Mouse (Mus musculus) heart, embryonic 11.5 days (tissue): ENCODE results near the gene Ppp1r15b. TPM values are rescaled to one million over a fixed set of nuclear protein-coding genes. Genes with fewer than 3 reads are reported as not detected.

Source experiments
- ATAC-seq: fragments of 200-750 bp; cut with Nextera tagmentation; replicated peaks from 2 replicates; pipeline ENCODE4 v1.8.0; 2017; ENCODE audit warnings: moderate library complexity; ENCODE audit not compliant: insufficient number of reproducible peaks, low FRiP score, low TSS enrichment
- H3K27ac ChIP-seq: fragments of 300-500 bp; sonication (generic); 2 replicates; pipeline ENCODE4 v1.5.1; 2014; ENCODE audit warnings: mild to moderate bottlenecking, low read depth, low read length
- H3K27me3 ChIP-seq: fragments of 300-500 bp; sonication (generic); 2 replicates; pipeline ENCODE4 v1.6.1; 2014; ENCODE audit warnings: mild to moderate bottlenecking, low read length, mixed read lengths; ENCODE audit not compliant: control insufficient read depth, insufficient read depth
- H3K36me3 ChIP-seq: fragments of 300-500 bp; sonication (generic); 2 replicates; pipeline ENCODE4 v1.6.1; 2014; ENCODE audit warnings: mild to moderate bottlenecking, low read length, moderate library complexity, mixed read lengths; ENCODE audit not compliant: control insufficient read depth, insufficient read depth
- H3K4me1 ChIP-seq: fragments of 300-500 bp; sonication (generic); 2 replicates; pipeline ENCODE4 v1.6.1; 2014; ENCODE audit warnings: low read length; ENCODE audit not compliant: control insufficient read depth, insufficient read depth
- H3K4me2 ChIP-seq: fragments of 300-500 bp; sonication (generic); 2 replicates; pipeline ENCODE4 v1.6.1; 2014; ENCODE audit warnings: mild to moderate bottlenecking, moderate library complexity
- H3K4me3 ChIP-seq: fragments of 300-500 bp; sonication (generic); 2 replicates; pipeline ENCODE4 v1.5.1; 2014; ENCODE audit warnings: low read depth, low read length
- H3K9ac ChIP-seq: fragments of 300-500 bp; sonication (generic); 2 replicates; pipeline ENCODE4 v1.6.1; 2014; ENCODE audit warnings: mild to moderate bottlenecking, low read depth, low read length, moderate library complexity
- H3K9me3 ChIP-seq: fragments of 300-500 bp; sonication (generic); replicated peaks from 2 replicates; pipeline ENCODE4 v1.6.1; 2016; ENCODE audit warnings: low read length; ENCODE audit not compliant: control insufficient read depth
- WGBS: fragments of 180-500 bp; shearing (Covaris S2); extraction: QIAGEN DNeasy Blood & Tissue Kit; methylation state at CpG from one replicate; pipeline ENCODE4 v1.1.7; 2014; ENCODE audit not compliant: insufficient replicate concordance; 5-methylcytosine and 5-hydroxymethylcytosine counted together
- polyA plus RNA-seq: library from polyadenylated mRNA; unstranded; fragments of >200 nt; fragmentation: Nextera tagmentation; extraction: Ambion mirVana; gene quantifications from 2 replicates; pipeline ENCODE4 v1.2.1, GENCODE M21; 2014

The Ppp1r15b gene
- polyA plus RNA-seq, 1 experiment from 2014 or later = 33.6 TPM

GRCm38 (mm10) chr1:133170196-133170595, 39.3 kb downstream of the Ppp1r15b start:
- no peak overlapping the region for H3K27ac ChIP-seq
- H3K4me3 ChIP-seq = no peak overlapping the region
- H3K36me3 ChIP-seq = no peaks in the 10 kb centered on the region
- no peak overlapping the region for H3K4me2 ChIP-seq
- no peak for ATAC-seq
- H3K9me3 ChIP-seq = no peaks in the 10 kb centered on the region
- H3K27me3 ChIP-seq = peaks cover 35% of the 10 kb centered on the region
- no peaks in the 10 kb centered on the region for H3K4me1 ChIP-seq
- WGBS = 77% methylated on average over 8 of the region's 8 CpGs
- no peak overlapping the region for H3K9ac ChIP-seq

GRCm38 (mm10) chr1:133171357-133171756, 40.4 kb downstream of the Ppp1r15b start:
- Histone ChIP-seq H3K4me3 (no peak overlapping the region), H3K9me3 (no peaks in the 10 kb centered on the region), H3K27me3 (peaks cover 30% of the 10 kb centered on the region), H3K4me2 (no peak overlapping the region), H3K36me3 (no peaks in the 10 kb centered on the region), H3K4me1 (no peaks in the 10 kb centered on the region), H3K27ac (no peak overlapping the region), H3K9ac (no peak overlapping the region)
- 87% methylated on average over 9 of the region's 9 CpGs for WGBS
- ATAC-seq = no peak

DNA sequence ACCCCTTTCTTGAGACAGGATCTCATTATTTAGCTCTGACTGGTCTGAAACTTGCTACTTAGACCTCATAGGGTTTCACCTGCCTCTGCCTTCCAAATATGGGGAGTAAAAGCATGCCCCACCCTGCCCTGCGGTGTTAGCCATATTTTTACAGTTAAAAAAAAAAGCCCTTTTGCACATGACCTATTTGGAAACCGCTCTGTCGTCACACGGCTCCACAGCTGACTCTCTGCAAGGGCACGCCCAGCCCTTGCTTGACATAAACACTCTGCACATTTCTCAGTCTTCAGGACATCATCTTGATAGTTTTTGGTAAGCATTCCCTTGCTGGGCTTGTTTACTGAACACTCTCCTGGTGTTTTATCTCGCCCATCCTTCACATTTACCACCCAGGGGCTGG, 44.2 kb downstream of the Ppp1r15b start:
- H3K4me1 ChIP-seq = no peaks in the 10 kb centered on the region
- H3K27me3 ChIP-seq = peaks cover 8% of the 10 kb centered on the region
- H3K27ac ChIP-seq = no peak overlapping the region
- H3K36me3 ChIP-seq = no peaks in the 10 kb centered on the region
- no peaks in the 10 kb centered on the region for H3K9me3 ChIP-seq
- no peak overlapping the region for H3K4me2 ChIP-seq
- no peak overlapping the region for H3K4me3 ChIP-seq
- no peak overlapping the region for H3K9ac ChIP-seq
- ATAC-seq = no peak
- WGBS = 58% methylated on average over 6 of the region's 6 CpGs

- no peak overlapping the region for H3K4me3 ChIP-seq
- H3K4me1 ChIP-seq = peaks cover 4% of the 10 kb centered on the region; the same call in 1 of the 2 replicates
- H3K9me3 ChIP-seq = no peaks in the 10 kb centered on the region
- H3K9ac ChIP-seq = no peak overlapping the region
- ATAC-seq = no peak
- 46% methylated on average over 8 of the region's 8 CpGs for WGBS
- peaks cover 14% of the 10 kb centered on the region for H3K27me3 ChIP-seq
- no peak overlapping the region for H3K4me2 ChIP-seq
- H3K27ac ChIP-seq = no peak overlapping the region
- H3K36me3 ChIP-seq = no peaks in the 10 kb centered on the region
These were observed 46.7 kb downstream of the Ppp1r15b start for GRCm38 (mm10) chr1:133177480-133178172.

- H3K9me3 ChIP-seq = no peaks in the 10 kb centered on the region
- ATAC-seq = no peak
- H3K4me2 ChIP-seq = no peak overlapping the region
- no peak overlapping the region for H3K27ac ChIP-seq
- peaks cover 11% of the 10 kb centered on the region for H3K4me1 ChIP-seq
- H3K36me3 ChIP-seq = no peaks in the 10 kb centered on the region
- 77% methylated on average over 11 of the region's 11 CpGs for WGBS
- H3K27me3 ChIP-seq = peaks cover 20% of the 10 kb centered on the region
- H3K9ac ChIP-seq = no peak overlapping the region
- H3K4me3 ChIP-seq = no peak overlapping the region
These were observed 47.9 kb downstream of the Ppp1r15b start for GRCm38 (mm10) chr1:133178732-133179440.

DNA sequence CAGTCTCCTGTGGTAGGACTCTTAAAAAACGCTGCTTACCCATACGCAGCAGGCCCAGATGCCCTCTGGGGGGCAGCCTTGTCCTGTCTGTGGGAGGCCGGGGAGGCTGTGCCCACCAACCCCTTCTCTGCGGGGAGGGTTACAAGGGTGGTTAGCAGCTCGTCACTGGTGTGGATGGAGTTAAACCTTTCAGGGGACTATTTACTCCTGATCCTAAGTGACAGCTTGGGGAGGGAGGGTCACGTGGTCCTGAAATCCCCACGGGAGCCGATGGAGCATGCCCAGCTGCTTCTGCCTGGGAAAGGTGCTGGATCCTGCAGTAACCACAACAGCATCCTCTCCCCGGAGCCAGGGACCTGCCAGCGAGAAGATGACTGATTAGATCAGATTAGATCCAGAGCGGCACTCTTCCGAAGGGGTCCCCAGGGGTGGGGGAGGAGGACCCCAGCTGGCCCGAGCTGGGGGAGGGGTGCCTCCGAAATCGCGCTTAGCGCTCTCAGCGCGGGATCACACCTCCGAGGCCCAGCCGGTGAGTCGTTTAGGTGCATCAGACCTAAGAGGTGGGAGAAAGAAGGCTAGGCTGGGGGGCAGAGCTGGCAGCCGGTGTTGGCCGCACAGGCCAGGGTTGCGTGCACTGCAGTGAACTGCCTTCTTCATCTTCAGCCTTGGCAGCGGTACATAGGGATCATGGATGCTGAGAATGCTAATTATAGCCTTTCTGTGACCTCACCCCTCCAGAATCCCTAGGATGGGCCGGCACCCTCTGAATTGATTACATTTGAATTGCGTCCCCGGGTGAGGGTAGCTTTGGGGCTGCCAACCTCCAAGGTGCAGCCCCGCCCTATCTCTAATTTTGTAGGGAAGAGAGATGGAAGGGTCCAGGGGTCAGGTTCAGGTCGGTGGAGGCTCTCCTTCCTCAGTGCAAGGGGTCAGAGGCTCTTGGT, 50.4 kb downstream of the Ppp1r15b start:
- ATAC-seq = peak; percentile 69
- Histone ChIP-seq H3K36me3 (no peaks in the 10 kb centered on the region), H3K4me3 (peak overlapping the region; percentile 54), H3K9me3 (no peaks in the 10 kb centered on the region), H3K27ac (no peak overlapping the region; the same call in 1 of the 2 replicates), H3K4me1 (peaks cover 11% of the 10 kb centered on the region), H3K9ac (peak overlapping the region; percentile 61), H3K4me2 (peak overlapping the region; percentile 93), H3K27me3 (peaks cover 20% of the 10 kb centered on the region)
- WGBS = under 1% methylated on average over 31 of the region's 31 CpGs

GRCm38 (mm10) chr1:133182016-133182705, 51.2 kb downstream of the Ppp1r15b start:
- no peaks in the 10 kb centered on the region for H3K9me3 ChIP-seq
- H3K9ac ChIP-seq = peak overlapping the region; percentile 61
- peak overlapping the region; percentile 54 for H3K4me3 ChIP-seq
- no peaks in the 10 kb centered on the region for H3K36me3 ChIP-seq
- H3K27ac ChIP-seq = no peak overlapping the region
- peaks cover 20% of the 10 kb centered on the region for H3K27me3 ChIP-seq
- under 1% methylated on average over 25 of the region's 25 CpGs for WGBS
- peak overlapping the region; percentile 93 for H3K4me2 ChIP-seq
- peaks cover 11% of the 10 kb centered on the region for H3K4me1 ChIP-seq
- peak; percentile 40 for ATAC-seq

DNA sequence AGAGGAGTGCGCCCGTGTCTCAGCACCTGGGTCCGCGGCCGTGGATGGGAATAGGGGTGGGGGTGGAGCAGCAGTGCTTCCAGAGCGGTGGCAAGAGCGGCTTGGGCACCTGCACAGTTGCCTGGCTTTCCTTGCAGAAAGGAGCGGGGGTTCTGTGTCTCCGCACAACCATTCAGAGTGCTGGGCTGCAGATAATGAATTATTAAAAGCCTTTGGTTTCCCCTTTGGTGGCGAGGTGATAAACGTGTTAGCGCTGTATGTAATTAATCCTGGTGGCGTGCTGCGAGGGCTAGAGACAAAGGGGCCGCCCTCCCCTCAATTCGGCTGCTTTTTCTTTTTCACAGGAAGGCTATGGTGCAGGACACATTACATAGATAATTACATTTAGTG, 51.8 kb downstream of the Ppp1r15b start:
- Histone ChIP-seq H3K36me3 (no peaks in the 10 kb centered on the region), H3K9me3 (no peaks in the 10 kb centered on the region), H3K9ac (peak overlapping the region; percentile 59; the same call in 1 of the 2 replicates), H3K4me1 (peaks cover 12% of the 10 kb centered on the region), H3K4me3 (peak overlapping the region; percentile 54), H3K27ac (no peak overlapping the region), H3K4me2 (peak overlapping the region; percentile 93), H3K27me3 (peaks cover 20% of the 10 kb centered on the region)
- 2% methylated on average over 16 of the region's 16 CpGs for WGBS
- ATAC-seq = no peak
